Mouse (Mus musculus) cortical plate, adult 2 months (tissue): ENCODE results near the gene Blnk. TPM values are rescaled to one million over a fixed set of nuclear protein-coding genes. Genes with fewer than 3 reads are reported as not detected.

Experiments used
- H3K27ac ChIP-seq: fragments of 200-500 bp; 2 replicates; pipeline ENCODE4 v1.5.1; 2012; ENCODE audit warnings: low read length, control low read depth, inconsistent platforms; ENCODE audit not compliant: insufficient read depth
- H3K4me1 ChIP-seq: fragments of 200-500 bp; 2 replicates; pipeline ENCODE4 v1.6.1; 2011; ENCODE audit warnings: low read length; ENCODE audit not compliant: control insufficient read depth, insufficient read depth
- H3K4me3 ChIP-seq: fragments of 200-500 bp; 2 replicates; pipeline ENCODE4 v1.5.1; 2011; ENCODE audit warnings: mild to moderate bottlenecking, low read length, control low read depth; ENCODE audit not compliant: insufficient read depth
- CTCF ChIP-seq: fragments of 200-500 bp; IDR thresholded peaks from 2 replicates; pipeline ENCODE4 v1.5.1; 2011; ENCODE audit warnings: mild to moderate bottlenecking, control low read depth, low read length; ENCODE audit not compliant: insufficient read depth; ENCODE audit errors: extremely low read depth
- POLR2A ChIP-seq: fragments of 200-500 bp; IDR thresholded peaks from 2 replicates; pipeline ENCODE4 v1.6.1; 2011; ENCODE audit warnings: mild to moderate bottlenecking, low read length, control low read depth; ENCODE audit not compliant: insufficient read depth; ENCODE audit errors: extremely low read depth
- polyA plus RNA-seq: library from polyadenylated mRNA; depleted of rRNA; stranded (reverse); fragments of >200 nt; gene quantifications from 2 replicates; pipeline ENCODE4 v1.2.3, GENCODE M21; 2012

The Blnk gene
- polyA plus RNA-seq, 1 experiment, result 8.4 TPM

- Histone ChIP-seq H3K4me1 (peaks cover 9% of the 10 kb centered on the region; the same call in 1 of the 2 replicates), H3K27ac (peak overlapping the region; percentile 85), H3K4me3 (peak overlapping the region; percentile 22; the same call in 1 of the 2 replicates)
- TF ChIP-seq CTCF (no peak), POLR2A (no peak)
Observed at GRCm38 (mm10) chr19:40992517-40993044, 1.8 kb downstream of the Blnk start.

DNA sequence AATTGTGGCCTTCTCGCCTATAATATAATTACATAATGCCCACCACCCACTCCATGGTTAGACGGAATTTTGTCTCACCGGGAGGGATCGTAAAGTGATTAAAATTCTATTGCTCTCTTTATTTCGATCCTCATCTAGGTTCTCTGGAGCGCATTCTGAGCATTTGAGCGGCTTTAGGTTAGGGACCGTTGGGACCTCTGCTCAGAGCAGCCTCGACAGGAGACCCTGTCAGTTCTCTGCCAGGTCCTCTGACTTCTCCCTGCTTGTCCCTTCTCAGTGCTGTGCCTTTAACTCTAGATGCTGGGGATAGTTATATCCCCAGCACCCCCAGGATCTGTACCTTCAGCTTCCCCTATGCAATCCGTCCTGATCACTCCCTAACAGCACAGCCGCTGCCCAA lies 2.2 kb downstream of the Blnk start:
- Histone ChIP-seq H3K27ac (peak overlapping the region; percentile 19; the same call in 1 of the 2 replicates), H3K4me1 (peaks cover 9% of the 10 kb centered on the region; the same call in 1 of the 2 replicates), H3K4me3 (no peak overlapping the region)
- no peak for TF ChIP-seq POLR2A

DNA sequence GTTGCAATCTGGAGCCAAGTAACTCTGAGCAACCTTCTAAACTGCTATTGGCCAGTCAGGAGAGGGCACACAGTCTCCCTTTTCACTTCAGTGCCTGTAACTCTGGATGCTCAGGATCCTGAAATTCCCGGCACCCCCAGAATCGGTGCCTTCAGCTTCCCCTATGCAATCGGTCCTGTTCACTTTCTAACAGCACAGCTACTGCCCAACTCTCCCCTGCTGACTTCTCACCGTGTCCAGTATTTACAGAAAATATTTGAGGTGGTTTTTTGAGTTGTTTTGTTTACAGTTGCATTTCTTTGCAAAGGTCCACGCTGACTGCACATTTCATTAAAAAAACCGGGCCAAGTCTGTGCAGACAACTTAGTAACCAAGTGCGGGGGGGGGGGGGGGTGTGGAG lies 2.7 kb downstream of the Blnk start:
- TF ChIP-seq CTCF, result no peak
- no peak for TF ChIP-seq POLR2A
- peaks cover 9% of the 10 kb centered on the region; the same call in 1 of the 2 replicates for H3K4me1 ChIP-seq
- no peak overlapping the region for H3K4me3 ChIP-seq
- no peak overlapping the region for H3K27ac ChIP-seq

- no peak overlapping the region for H3K27ac ChIP-seq
- TF ChIP-seq POLR2A (no peak), CTCF (no peak)
- H3K4me1 ChIP-seq, result peaks cover 9% of the 10 kb centered on the region; the same call in 1 of the 2 replicates
- H3K4me3 ChIP-seq, result no peak overlapping the region
Observed at GRCm38 (mm10) chr19:40990781-40991343, 3.5 kb downstream of the Blnk start.

DNA sequence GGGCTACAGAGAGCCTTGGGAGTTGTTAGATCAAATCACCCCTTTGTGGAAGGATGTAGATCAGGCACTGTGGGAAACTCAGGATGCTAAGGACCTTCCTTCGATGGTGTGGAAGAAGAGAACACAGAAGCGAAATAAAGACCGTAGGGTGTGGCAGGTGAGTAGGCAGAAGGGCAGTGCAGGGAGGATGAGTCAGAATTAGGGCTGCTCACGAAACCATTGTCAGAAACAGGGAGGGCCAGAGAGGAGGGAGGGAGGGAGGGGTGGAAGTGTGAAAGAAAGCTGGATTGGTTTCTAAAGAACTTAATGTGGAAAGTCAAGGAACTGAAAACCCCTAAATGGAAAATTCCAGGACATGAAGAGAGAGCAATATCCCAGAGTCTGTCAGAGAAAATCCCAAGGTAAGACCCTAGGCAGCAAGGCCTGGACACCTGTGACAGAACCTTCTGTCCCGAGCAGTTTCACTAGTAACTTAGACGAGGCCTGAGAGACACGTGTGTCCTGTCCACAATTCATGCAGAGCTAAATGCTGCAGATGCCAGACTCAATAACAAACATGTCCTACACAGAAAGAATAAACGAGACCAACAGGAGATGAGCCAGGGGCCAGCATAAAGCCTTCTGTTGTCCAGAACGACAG lies 4.3 kb downstream of the Blnk start:
- Histone ChIP-seq H3K4me1 (0 out of 2 replicates have a peak, but pooled peaks cover 7% of the 10 kb centered on the region), H3K27ac (no peak overlapping the region), H3K4me3 (no peak overlapping the region)
- TF ChIP-seq POLR2A (no peak), CTCF (no peak)

GRCm38 (mm10) chr19:40988856-40989255 lies 5.5 kb downstream of the Blnk start:
- TF ChIP-seq CTCF, result no peak
- TF ChIP-seq POLR2A, result no peak
- Histone ChIP-seq H3K4me3 (no peak overlapping the region), H3K4me1 (0 out of 2 replicates have a peak, but pooled peaks cover 7% of the 10 kb centered on the region), H3K27ac (no peak overlapping the region)

GRCm38 (mm10) chr19:40984536-40984935 lies 9.8 kb downstream of the Blnk start:
- no peak overlapping the region for H3K4me3 ChIP-seq
- no peaks in the 10 kb centered on the region for H3K4me1 ChIP-seq
- TF ChIP-seq POLR2A, result no peak
- no peak for TF ChIP-seq CTCF
- H3K27ac ChIP-seq, result no peak overlapping the region

GRCm38 (mm10) chr19:40980671-40981070 lies 13.7 kb downstream of the Blnk start:
- no peaks in the 10 kb centered on the region for H3K4me1 ChIP-seq
- no peak overlapping the region for H3K4me3 ChIP-seq
- no peak for TF ChIP-seq POLR2A
- no peak for TF ChIP-seq CTCF
- no peak overlapping the region for H3K27ac ChIP-seq

GRCm38 (mm10) chr19:40978026-40978425 lies 16.3 kb downstream of the Blnk start:
- TF ChIP-seq POLR2A (no peak), CTCF (no peak)
- H3K4me3 ChIP-seq, result no peak overlapping the region
- no peak overlapping the region for H3K27ac ChIP-seq
- H3K4me1 ChIP-seq, result no peaks in the 10 kb centered on the region; the same call in 1 of the 2 replicates

DNA sequence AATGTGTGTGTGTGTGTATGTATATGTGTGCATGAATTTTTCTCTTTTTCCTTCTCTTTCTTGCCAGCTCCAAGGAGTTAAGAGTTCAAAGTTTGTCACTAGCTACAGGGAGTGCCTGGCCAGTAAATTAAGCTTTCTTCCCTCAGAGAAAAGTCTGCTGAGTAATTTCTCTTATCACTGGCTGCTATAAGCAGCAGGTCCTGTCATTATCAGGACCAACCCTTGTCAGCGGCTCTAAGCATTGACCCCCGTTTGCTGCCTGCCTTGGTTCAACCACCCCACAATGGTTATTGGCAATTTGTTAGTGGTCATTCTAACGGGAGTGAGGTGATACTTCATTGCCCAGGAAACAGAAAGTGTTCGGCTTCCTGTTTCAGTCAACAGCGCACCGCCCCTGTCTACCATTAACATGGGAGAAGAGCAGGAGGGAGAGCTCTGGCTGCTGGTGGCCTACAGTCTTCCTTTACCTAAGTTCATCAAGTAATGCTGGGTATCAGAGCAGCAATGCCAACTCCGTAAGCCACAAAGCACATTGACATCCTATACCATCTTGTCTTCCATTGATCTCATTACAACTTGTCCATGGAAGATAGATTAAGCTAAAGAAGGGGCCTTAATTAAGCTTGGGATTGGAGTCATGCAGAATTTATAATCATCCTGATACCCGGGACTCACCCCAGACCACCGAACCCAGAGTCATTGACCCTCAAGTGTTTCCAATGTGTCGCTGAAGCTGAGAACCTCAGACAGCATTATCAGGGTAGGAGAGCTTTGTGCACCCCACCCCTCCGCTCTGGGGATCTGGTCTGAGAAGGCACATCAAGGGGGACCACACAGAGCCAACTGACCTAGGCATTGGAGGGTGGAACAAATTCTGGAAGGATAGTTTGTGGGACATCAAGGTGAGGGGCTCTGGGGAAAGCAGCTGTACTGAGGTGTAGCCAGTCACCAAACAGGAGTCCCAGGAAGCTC lies 17.1 kb downstream of the Blnk start:
- Histone ChIP-seq H3K4me1 (no peaks in the 10 kb centered on the region; the same call in 1 of the 2 replicates), H3K4me3 (no peak overlapping the region), H3K27ac (no peak overlapping the region)
- TF ChIP-seq POLR2A (no peak), CTCF (no peak)
